Mouse (Mus musculus) layer of hippocampus, adult 9-11 months (tissue): Measurements from ENCODE around the gene Zfp362.

Experiments used
- DNase-seq: peaks from one replicate; pipeline ENCODE4 v3.0.0; 2022

Gene Zfp362

DNA sequence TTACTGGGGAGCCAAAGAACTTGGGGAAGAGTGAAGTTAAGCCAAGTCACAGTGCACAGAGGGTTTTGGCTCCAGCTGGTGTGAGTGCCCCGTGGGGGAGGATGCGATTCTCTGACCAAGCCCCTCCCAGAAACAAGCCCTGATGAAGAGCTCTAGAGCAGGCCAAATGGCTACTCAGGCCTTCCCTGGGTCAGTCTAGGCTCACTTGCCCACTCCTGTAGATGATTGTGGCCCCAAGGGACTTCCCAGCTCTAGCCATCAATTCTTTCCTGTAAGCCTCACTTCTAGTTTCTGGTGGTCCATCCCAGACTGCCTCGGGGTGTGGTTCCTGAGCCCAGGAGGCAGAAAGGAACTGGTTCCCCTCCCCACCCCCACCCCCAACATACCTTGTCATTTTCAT lies 50.8 kb downstream of the Zfp362 start, which contains the start of gene A3galt2:
A3galt2 (plus strand) TSS at position 301 of the 400 bp plus-strand sequence.
- no peak for DNase-seq

DNA sequence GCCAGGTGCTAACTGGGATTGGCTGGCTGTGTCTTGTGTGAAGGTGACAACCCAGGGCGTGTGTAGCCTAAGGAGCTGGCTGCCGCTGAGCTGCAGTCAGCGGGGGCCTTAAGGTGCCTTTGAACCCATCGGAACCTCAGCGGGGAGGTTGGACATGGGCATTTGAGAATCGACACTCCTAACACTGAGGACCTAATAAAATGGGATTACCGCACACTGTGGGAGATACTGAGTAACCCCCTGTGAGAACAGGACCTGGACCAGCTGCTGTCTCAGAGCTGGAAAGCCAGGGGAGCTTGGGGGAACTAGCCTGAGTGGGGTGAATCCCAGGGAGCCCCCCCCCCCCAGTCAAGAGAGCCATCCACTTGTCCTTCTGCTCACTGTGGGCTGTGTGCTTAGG lies 52.3 kb downstream of the Zfp362 start:
- no peak for DNase-seq

DNA sequence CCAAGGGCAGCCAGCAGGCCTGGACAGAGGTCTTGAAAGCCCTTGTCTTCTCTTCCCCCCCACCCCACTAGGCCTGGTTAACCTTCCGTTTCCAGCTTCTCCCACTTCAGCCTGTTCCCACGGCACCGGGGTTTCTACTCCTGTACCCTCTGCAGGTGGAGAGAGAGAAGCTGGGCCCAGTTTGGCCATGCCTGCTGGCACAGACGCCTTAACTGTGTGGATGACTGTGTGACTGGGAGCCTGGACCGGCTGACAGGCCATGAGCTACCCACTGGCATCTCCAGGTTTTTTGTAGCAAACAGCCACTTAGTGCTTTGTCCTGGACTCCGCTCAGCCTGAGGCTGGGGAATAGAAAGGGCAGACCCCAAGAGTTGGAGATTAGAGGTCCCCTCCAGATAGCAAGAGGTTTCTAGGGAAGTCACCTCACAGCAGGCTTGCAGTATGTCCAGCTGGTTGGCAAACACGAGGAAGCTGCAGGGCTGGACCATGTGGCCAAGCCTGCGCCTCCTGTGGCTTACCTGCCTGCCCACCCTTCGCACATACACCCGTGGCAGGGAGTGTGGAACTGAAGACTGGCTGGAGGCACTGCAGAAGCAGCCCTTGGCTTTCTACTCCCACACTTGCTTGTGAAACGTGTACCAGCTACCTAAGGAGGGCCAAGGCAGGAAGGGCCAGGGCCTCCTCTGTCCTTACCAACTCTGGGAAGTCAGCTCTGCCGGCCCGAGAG lies 53.7 kb downstream of the Zfp362 start:
- DNase-seq, result no peak

DNA sequence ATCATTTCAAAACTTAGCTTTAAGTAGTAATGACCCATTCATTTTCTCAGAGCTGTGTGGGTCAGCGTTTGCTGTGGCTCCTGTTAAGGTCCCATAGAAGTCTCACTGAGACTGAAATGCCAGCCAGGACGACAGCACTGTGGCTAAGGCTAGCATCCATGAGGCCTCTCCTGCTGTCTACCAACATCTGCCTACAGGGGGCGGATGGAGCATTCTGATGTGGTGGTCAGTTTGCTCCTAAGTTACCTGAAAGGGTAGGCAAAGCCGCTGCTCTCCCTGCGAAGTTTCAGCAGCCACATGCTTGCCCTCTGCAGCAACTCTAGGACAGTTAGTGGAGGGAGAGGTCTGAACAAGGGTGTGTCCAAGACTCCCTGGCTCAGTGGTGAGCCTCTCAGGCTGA lies 54.8 kb downstream of the Zfp362 start:
- no peak for DNase-seq

DNA sequence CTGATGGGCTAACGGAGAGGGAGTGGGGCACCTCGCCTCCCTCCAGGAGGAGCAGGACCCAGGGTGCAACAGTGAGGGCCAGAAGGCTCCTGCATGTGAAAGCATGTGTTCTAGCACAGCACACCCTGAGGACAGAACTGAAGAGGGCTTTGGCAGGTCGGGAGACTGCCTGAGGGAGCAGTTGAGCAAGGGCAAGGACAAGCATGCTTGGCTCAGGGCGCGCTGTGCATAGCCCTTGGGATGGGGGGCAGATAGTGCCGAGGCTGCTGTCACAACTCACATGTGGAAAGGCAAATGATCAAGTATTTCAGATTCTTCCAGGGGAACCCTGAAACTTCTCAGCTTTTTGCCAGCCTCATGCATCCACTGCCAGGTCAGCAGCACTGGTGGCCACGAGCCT lies 57.5 kb downstream of the Zfp362 start:
- DNase-seq, result no peak

DNA sequence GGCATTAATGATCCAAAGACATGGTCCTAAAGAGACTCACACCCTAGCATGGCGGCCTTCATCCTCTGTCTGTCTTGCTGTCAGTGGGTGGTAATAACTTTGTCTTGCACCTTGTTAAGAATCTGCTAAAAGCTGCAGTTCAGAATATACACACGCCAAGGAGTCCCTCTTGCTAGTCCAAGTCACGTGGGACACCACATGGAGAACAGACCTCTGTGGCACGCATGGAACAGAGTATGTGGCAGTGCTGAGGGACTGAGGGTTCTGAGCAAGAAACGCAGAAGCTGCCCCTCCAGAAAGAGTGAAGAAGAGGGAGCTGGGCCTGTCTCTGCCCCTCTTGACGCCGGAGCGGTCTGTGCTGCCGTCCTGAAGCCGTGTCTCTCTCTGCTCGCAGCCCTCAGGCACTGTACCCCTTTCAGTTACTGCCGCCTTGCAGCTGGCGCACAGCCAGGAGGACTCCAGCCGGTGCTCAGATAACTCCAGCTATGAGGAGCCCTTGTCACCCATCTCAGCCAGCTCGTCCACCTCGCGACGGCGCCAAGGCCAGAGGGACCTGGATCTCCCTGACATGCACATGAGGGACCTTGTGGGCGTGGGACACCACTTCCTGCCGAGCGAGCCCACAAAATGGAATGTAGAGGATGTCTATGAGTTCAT lies 58.1 kb downstream of the Zfp362 start:
- no peak for DNase-seq

DNA sequence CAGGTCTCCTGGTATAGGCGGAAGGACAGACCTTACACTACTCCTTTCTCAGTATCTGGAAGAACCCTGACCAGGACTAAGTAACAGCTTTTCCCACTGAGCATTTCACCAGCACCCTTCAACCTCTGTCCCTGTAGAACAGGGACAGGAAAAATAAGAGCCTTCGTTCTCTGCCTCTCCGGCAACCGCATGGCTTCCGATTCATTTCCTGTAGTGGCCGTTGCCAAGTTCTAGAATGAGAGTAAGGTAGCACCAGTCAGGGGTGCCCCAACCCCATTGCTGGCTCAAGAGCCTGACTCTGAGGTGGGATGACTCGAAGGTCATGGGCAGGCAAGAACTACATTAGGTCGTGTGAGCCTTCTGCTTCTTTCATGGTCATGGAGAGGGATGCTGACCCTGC lies 60.7 kb downstream of the Zfp362 start:
- DNase-seq, result no peak

DNA sequence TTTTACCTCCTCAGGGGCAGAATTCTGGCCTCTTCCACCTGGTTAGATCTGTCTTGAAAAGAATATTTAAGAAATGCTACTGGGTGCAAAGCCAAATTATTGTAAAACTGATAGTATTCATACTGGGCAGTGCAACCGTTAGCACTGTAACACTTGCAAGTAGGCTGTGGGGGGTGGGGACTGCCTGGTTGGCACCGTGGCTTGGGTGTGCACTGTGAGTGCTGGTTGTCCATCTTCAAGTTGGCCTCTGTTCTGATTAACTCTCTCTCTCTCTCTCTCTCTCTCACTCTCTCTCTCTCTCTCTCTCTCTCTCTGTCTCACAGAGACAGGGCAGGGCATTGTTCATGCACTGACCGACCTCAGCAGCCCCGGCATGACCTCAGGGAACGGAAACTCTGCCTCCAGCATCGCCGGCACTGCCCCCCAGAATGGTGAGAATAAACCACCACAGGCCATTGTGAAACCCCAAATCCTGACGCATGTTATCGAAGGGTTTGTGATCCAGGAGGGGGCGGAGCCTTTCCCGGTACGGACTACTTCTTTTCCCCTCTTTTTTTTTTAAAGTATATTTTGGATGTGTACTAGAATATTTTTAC lies 62.7 kb downstream of the Zfp362 start:
- DNase-seq, result no peak

DNA sequence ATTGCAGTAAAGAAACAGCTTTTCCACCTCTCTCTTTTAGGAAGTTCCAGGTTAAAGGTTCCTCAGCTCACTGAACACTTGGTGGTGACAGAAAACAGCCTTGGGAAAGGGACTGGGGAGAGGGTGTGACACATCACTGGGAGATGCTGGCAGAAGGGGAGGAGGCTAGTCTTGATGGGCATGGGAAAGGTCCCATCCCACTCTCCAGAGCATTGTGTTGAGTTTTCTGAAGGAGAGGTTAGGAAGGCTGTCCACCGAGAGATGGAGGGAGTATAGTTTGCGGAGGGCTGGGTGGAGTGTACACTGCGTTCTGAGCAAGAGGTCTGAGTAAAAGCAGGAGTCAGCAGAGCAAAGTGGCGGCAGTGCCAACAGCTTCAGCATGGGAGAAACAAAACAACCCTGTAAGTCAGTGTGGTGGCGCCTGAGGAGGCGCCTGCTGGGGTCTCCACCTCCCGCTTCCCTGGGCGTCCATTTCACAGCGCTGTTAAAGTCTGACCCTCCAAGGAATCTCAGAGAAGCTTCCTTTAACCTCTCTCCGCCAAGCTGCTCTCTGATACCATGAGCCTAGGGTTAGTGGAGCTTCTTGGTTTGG lies 63.4 kb downstream of the Zfp362 start:
- DNase-seq, result no peak

DNA sequence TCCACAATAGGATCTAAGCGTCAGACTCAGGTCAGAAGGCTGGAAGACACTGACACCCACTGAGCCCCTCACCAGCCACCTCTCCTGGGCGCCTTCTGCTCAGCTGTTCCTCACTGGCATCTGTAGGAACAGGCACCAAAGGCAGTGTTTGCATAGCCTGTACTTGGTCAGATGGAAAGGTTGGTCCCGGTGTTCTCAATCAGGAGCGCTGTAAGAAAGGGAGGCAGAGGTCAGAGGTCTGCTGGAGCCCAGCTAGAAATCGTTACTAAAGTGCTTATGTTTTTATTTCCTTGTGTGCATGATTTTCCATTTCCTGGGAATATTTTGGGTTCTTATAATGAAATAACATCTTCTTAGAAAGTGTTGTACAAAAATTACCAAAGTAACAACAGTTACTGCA lies 63.9 kb downstream of the Zfp362 start:
- DNase-seq, result no peak

DNA sequence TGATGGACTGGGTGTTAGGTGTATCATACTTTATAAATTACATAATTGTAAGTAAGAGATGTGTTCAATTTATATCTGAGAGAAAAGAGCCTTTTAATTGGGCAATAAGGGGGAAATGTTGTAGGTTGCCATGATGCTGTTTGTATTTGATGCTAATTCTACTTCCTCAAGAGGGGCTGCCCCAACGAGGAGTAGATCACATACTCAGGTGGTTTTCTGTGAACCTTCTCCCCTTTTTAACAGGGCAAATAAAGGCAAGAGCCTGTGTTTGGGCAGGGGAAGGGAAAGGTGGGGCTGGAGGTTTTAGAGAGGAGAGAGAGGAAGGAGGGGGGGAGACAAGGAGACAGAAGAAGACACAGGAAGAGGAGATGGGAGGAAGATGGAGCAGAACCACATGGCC lies 65.0 kb downstream of the Zfp362 start:
- no peak for DNase-seq

DNA sequence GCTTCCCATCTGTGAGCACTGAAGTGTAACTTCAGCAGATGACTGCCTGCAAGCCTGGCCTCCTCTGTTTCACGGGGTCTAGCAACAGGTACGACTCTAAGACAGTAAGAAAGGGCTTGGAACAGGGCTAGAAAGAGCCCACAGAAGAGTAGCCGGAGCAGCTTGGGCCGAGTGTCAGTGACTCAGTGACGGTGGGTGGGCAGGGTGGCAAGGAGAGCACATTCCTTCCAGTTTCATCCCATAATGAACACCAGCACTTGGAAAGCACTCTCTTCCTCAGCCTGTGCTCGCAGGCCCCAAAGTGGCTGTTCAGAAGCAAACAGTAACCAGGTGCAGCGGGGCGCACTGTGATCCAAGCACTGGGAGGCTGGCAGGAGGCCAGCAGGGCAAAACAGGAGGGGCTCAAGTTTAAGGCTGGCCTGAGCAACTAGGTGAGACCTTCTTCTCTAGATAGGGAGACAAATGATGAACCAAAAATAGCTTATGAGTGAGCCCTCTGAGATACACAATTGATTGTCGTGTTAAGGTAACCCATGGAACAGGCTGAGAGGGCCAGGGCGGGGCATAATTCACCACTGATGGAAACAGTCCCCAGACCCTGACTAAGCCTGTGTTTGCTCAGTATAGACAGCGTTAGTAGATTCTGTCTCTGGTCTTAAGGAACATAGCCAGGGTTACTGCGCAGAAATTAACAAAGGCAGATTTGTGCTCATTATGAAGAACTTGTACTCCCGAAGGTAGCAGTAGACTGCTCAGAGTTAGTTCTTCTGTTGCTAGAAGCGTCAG lies 67.8 kb downstream of the Zfp362 start:
- DNase-seq, result no peak

DNA sequence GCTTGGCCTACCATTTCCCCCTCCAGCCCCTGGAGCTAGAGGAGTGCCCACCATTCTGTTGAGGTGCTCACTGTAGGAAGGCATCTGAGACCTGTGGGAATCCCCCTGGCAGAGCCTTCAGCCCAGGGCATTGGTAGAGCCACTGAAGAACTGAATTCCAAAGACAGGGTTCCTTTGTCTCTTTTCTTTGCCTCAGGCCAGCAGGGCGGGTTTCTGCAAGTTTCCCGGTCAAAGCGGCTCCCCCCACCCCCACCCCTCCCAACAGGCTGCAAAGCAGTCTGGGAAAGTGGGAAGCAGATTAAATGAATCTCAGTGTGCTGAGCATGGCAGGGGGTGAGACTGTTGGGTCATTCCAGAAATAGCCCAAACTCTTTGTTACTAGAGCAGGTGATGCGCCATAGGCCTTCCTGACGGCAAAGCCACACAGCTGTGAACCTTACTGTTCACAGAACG lies 68.7 kb downstream of the Zfp362 start:
- DNase-seq, result no peak

DNA sequence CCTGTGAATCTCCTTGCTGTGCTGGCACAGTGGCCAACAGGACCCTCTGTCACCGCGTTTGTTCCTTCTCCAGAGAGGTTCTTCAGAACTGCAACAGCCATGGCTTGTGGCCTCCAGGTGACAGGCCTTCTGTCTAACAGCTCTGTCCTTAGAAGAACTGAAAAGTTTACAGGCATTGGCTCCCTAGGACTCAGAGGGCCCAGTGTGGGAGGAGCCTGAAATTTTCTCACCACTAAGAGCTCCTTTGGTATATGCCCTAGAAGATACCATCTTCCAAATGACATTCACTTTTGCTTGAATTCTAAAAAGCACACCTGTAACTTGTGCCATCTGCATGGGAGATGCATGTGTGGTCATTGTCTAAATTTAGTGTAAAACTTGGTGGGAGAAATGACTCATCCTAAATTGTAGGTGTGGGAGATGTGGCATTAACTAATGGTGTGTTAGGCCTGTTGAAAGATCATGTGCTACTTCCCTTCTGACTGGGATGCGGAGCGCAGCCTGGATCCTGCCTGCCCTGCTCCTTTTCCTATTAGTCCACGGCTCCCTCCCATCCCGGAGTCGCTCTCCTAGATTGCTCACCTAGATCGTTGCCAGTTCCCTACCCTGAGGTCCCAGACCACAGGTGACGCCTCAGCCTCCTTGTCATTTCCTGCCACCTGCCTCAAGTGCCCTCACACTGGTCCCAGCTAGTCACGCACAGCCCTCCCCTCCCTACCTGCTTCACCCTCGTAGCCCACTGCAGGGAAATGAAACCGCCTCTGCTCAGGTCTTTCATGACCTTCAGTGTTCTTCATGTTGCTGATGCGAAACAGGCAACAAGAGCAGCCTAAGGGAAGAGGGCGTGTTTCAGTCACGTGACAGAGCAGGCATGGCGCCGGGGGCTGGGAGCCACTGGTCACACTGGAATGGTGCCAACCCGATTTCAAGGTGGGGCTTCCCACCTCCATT lies 70.8 kb downstream of the Zfp362 start:
- no peak for DNase-seq

DNA sequence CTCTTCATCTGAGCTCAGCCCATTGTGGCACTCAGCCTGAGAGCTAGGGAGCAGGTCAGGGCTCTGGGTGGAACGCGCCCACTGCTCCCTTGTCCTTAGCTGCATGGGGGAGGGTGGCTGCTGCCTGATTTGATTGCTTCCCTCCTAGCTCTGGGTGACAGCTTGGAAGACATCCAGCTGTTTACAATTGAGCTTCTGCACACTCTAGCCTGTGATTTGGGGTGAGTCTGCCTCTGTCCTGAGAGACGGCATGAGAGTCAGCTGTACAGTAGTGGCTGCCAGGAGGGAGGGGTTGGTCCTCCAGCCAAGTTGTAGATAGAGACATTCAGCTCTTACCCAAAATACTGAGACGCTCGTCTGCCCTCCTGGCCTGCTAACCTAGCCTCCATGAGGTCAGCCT lies 71.6 kb downstream of the Zfp362 start:
- peak; percentile 92 for DNase-seq

DNA sequence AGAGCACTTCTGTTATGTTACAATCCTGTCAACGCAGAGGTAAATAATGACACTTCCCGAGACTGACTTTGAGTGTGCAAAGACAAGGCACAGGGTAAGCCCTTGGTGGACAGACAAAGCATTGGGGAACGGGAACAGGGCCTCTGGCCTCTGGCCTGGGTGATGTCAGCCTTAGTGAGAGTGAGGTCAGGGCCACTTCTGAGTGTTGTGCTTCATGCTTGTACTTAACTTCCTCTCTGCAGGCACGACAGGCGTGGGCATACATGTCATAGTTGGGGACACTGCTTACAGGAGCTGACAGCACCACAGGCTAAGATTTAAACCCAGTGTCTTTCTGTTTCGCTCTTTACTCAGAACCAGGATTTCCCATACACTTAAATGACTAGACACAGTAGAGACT lies 72.3 kb downstream of the Zfp362 start:
- no peak for DNase-seq

DNA sequence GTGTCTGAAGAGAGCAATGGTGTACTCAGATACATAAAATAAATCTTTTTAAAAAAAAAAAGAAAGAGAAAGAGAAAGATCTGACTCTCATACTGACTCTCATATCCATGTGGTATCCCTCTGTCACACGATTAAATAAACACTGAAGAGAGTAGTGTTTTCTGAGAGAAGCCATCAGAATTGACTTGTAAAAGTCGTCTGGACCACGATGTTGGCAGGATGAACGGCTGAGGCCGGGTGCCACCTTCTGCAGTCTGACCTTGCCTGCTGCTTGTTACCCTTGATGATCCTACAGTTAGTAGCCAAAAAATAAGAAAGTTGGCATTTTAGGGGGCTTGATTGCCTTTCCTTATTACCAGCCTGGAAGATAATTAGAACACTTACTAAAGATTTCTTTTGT lies 73.1 kb downstream of the Zfp362 start:
- no peak for DNase-seq

DNA sequence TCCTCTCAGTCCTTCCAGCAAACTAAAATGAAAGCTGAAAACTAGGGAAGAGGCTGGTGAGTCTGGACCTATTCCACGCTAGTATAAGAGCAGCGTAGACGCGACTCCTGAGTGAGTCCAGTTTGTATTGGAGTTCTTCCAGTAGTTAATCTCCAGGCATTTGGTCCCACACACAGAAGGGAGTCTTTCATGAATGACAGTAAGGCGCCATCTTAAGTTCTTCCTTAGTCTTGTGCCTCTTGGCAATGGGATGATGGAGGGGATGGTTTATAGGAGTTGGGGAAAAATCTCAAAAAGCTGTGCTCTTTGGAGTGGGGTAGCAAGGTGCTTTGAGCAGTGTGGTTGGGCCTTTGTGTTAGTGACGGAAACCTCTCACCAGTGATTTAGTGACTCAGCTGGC lies 75.6 kb downstream of the Zfp362 start:
- no peak for DNase-seq

DNA sequence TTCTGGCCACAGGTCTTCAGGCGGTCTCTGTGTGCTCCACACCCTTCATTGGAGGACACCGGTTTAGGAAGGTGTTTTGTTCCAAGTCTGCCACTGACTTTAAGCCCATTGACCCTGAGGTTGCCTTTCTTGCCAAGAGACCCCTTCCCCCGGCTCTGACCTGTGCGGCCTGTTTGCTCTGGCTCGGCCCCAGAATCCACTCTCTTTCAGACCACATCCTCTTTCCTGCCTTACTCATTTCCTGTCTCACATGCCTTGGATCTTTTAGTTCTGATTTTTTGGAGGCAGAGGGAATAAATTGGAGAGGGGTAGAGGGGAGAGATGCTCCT lies 76.2 kb downstream of the Zfp362 start:
- no peak for DNase-seq

DNA sequence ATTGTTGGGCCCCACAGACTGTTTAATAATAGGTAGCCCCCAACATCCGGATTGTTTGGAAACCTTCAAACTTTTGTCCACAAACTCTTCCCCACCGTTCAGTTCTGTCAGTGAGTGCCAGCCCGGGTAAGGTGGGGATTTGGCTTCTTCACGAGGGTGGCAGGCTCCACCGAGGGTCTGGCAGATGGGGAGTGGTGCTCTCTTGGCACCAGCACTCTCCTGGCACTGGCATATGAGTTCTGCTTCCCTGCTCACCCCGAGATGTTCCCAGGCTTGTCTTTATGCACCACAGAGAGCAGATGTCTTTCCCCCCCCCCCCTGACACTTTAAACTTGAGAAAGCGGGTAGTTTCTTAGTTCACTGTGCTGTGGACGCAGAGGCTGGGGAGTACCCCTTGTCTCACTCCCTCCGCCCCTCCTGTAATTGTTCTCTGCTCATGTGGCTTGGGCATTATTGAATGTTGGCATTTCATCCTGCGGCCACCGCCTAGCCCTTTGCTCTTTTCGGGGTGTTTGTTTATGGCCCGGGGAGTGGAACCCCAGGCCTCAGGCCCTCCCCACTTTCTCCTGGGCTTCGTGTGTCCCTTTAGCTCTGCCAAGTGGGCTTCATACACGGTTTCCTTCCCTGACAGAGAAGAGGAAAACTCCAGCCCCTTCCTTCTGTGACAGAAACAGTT lies 76.7 kb downstream of the Zfp362 start:
- DNase-seq, result no peak

DNA sequence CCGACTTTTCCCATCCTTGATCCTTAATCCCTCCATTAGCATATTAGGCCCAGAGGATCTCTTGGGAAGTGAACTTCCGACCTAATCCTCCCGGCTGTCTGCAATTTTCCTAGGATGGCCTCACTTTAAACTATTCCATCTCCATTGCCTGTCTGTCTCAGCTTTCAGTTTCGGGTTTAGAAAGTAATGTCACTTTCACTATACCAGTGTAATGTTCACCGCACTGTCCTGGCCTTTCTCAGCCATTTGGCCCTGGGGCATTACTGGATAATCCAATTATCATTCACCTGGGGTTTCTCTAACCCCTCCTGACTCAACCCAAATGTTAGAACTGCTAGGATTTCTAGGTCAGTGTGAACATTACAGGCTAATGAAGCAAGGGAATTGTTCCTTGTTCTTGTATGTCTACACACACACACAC lies 77.4 kb downstream of the Zfp362 start:
- no peak for DNase-seq
